Mouse (Mus musculus): Measurements from ENCODE around the gene Asb15. TPM values are rescaled to one million over a fixed set of nuclear protein-coding genes. Genes with fewer than 3 reads are reported as not detected.

Asb15 gene
- 1.1 TPM in 1 of 2 replicates, not detected in the other for polyA plus RNA-seq (2012; rRNA removed)

- peak within 1 kb of the TSS; percentile 78 for H3K4me3 ChIP-seq (ENCODE audit: control insufficient read depth, insufficient read depth, low read length)
- no peaks in the 10 kb centered on the region for H3K36me3 ChIP-seq (ENCODE audit: control insufficient read depth, insufficient read depth, low read length)
- 0 out of 2 replicates have a peak within 1 kb of the TSS, but pooled peaks have one; percentile 15 for H3K27ac ChIP-seq (ENCODE audit: control insufficient read depth, insufficient read depth, low read length)
- peaks cover 6% of the 10 kb centered on the region for H3K4me1 ChIP-seq (replicated peaks; ENCODE audit: control insufficient read depth, insufficient read depth, low read length)
- no peak for TF ChIP-seq CTCF (IDR thresholded peaks at IDR 0.05; ENCODE audit: borderline replicate concordance, control insufficient read depth, extremely low read depth, insufficient read depth, low read length, poor library complexity)
- no peak for TF ChIP-seq POLR2A (IDR thresholded peaks at IDR 0.05; ENCODE audit: control insufficient read depth, extremely low read depth, insufficient read depth, low read length, poor library complexity)
- 57% methylated on average over 2 of the region's 2 CpGs for WGBS
- DNase-seq = no peak
- no peaks in the 10 kb centered on the region for H3K27me3 ChIP-seq (ENCODE audit: control insufficient read depth, insufficient read depth, low read length)
These were observed at the start of gene Asb15 for GRCm38 (mm10) chr6:24528064-24528243. Gene Asb15 (plus strand): TSS chr6:24528144.

GRCm38 (mm10) chr6:24486530-24486929 is 41.4 kb upstream of the Asb15 start:
- Histone ChIP-seq H3K4me1 (replicated peaks; ENCODE audit: control insufficient read depth, insufficient read depth, low read length) (no peaks in the 10 kb centered on the region), H3K27ac (ENCODE audit: control insufficient read depth, insufficient read depth, low read length) (no peak overlapping the region), H3K27me3 (ENCODE audit: control insufficient read depth, insufficient read depth, low read length) (no peaks in the 10 kb centered on the region), H3K36me3 (ENCODE audit: control insufficient read depth, insufficient read depth, low read length) (no peaks in the 10 kb centered on the region), H3K4me3 (ENCODE audit: control insufficient read depth, insufficient read depth, low read length) (no peak overlapping the region)
- TF ChIP-seq CTCF (IDR thresholded peaks at IDR 0.05; ENCODE audit: borderline replicate concordance, control insufficient read depth, extremely low read depth, insufficient read depth, low read length, poor library complexity) (no peak), POLR2A (IDR thresholded peaks at IDR 0.05; ENCODE audit: control insufficient read depth, extremely low read depth, insufficient read depth, low read length, poor library complexity) (no peak)
- 78% methylated on average over 5 of the region's 5 CpGs for WGBS
- no peak for DNase-seq

- H3K27me3 ChIP-seq (ENCODE audit: control insufficient read depth, insufficient read depth, low read length) = no peaks in the 10 kb centered on the region
- WGBS = 13% methylated on average over 1 of the region's 1 CpGs
These were observed 37.6 kb upstream of the Asb15 start for GRCm38 (mm10) chr6:24490341-24490740.

GRCm38 (mm10) chr6:24504141-24504540 is 23.8 kb upstream of the Asb15 start:
- 84% methylated on average over 2 of the region's 2 CpGs for WGBS
- Histone ChIP-seq H3K27me3 (ENCODE audit: control insufficient read depth, insufficient read depth, low read length) (no peaks in the 10 kb centered on the region), H3K27ac (ENCODE audit: control insufficient read depth, insufficient read depth, low read length) (no peak overlapping the region), H3K4me1 (replicated peaks; ENCODE audit: control insufficient read depth, insufficient read depth, low read length) (no peaks in the 10 kb centered on the region), H3K4me3 (ENCODE audit: control insufficient read depth, insufficient read depth, low read length) (no peak overlapping the region), H3K36me3 (ENCODE audit: control insufficient read depth, insufficient read depth, low read length) (no peaks in the 10 kb centered on the region)
- TF ChIP-seq CTCF (IDR thresholded peaks at IDR 0.05; ENCODE audit: borderline replicate concordance, control insufficient read depth, extremely low read depth, insufficient read depth, low read length, poor library complexity) (no peak), POLR2A (IDR thresholded peaks at IDR 0.05; ENCODE audit: control insufficient read depth, extremely low read depth, insufficient read depth, low read length, poor library complexity) (no peak)
- DNase-seq = no peak

More at GRCm38 (mm10) chr6:24490341-24490740, 37.6 kb upstream of the Asb15 start:
- no peak for DNase-seq
- no peaks in the 10 kb centered on the region for H3K36me3 ChIP-seq (ENCODE audit: control insufficient read depth, insufficient read depth, low read length)
- no peaks in the 10 kb centered on the region for H3K4me1 ChIP-seq (replicated peaks; ENCODE audit: control insufficient read depth, insufficient read depth, low read length)
- H3K27ac ChIP-seq (ENCODE audit: control insufficient read depth, insufficient read depth, low read length) = no peak overlapping the region
- TF ChIP-seq POLR2A (IDR thresholded peaks at IDR 0.05; ENCODE audit: control insufficient read depth, extremely low read depth, insufficient read depth, low read length, poor library complexity) (no peak), CTCF (IDR thresholded peaks at IDR 0.05; ENCODE audit: borderline replicate concordance, control insufficient read depth, extremely low read depth, insufficient read depth, low read length, poor library complexity) (no peak)
- no peak overlapping the region for H3K4me3 ChIP-seq (ENCODE audit: control insufficient read depth, insufficient read depth, low read length)

GRCm38 (mm10) chr6:24514552-24515284 is 13.2 kb upstream of the Asb15 start, which contains the start of gene Iqub:
Gene Iqub (minus strand): TSS chr6:24515067.
- peak; percentile 39 for DNase-seq
- no peak for TF ChIP-seq CTCF (IDR thresholded peaks at IDR 0.05; ENCODE audit: borderline replicate concordance, control insufficient read depth, extremely low read depth, insufficient read depth, low read length, poor library complexity)
- TF ChIP-seq POLR2A (IDR thresholded peaks at IDR 0.05; ENCODE audit: control insufficient read depth, extremely low read depth, insufficient read depth, low read length, poor library complexity) = no peak
- WGBS = 27% methylated on average over 13 of the region's 13 CpGs
- Histone ChIP-seq H3K27ac (ENCODE audit: control insufficient read depth, insufficient read depth, low read length) (no peak within 1 kb of the TSS), H3K36me3 (ENCODE audit: control insufficient read depth, insufficient read depth, low read length) (peaks cover 9% of the 10 kb centered on the region), H3K4me1 (replicated peaks; ENCODE audit: control insufficient read depth, insufficient read depth, low read length) (peaks cover 4% of the 10 kb centered on the region; the same call in 1 of the 2 replicates), H3K27me3 (ENCODE audit: control insufficient read depth, insufficient read depth, low read length) (no peaks in the 10 kb centered on the region), H3K4me3 (ENCODE audit: control insufficient read depth, insufficient read depth, low read length) (no peak within 1 kb of the TSS)

GRCm38 (mm10) chr6:24516197-24516596 is 11.7 kb upstream of the Asb15 start:
- peaks cover 12% of the 10 kb centered on the region for H3K36me3 ChIP-seq (ENCODE audit: control insufficient read depth, insufficient read depth, low read length)
- H3K27ac ChIP-seq (ENCODE audit: control insufficient read depth, insufficient read depth, low read length) = no peak overlapping the region
- H3K4me1 ChIP-seq (replicated peaks; ENCODE audit: control insufficient read depth, insufficient read depth, low read length) = peaks cover 4% of the 10 kb centered on the region; the same call in 1 of the 2 replicates
- H3K4me3 ChIP-seq (ENCODE audit: control insufficient read depth, insufficient read depth, low read length) = no peak overlapping the region
- TF ChIP-seq CTCF (IDR thresholded peaks at IDR 0.05; ENCODE audit: borderline replicate concordance, control insufficient read depth, extremely low read depth, insufficient read depth, low read length, poor library complexity) (no peak), POLR2A (IDR thresholded peaks at IDR 0.05; ENCODE audit: control insufficient read depth, extremely low read depth, insufficient read depth, low read length, poor library complexity) (no peak)
- no peak for DNase-seq
- H3K27me3 ChIP-seq (ENCODE audit: control insufficient read depth, insufficient read depth, low read length) = no peaks in the 10 kb centered on the region
- 43% methylated on average over 2 of the region's 2 CpGs for WGBS
